In genomic region chr14:46950527-46951384, GRCm38 (mm10) we compare ENCODE assay signal across 12 mouse cellular contexts.
DNase-seq lines count a peak whose midpoint lies in the region; ATAC-seq lines count a peak whose summit lies in the region.
"Had no signal": no experiment of that assay in that cellular context is flagged by ENCODE, and none has a peak within 500 bp of the region (broad histone marks: within the 10 kb centered on the region; RNA-seq: fewer than 3 reads in every experiment).

No protein-coding gene starts in this region.

- no peak overlapping the region; the same call in 1 of the 2 replicates for H3K9ac ChIP-seq in heart, embryonic 12.5 days
- peak overlapping the region; percentile 45; the same call in 1 of the 2 replicates for H3K9ac ChIP-seq in heart, embryonic 16.5 days (ENCODE audit: low read length)
- H3K9ac ChIP-seq: liver, embryonic 13.5 days had no signal

- DNase-seq in cerebellum, adult 9-10 months: peak; percentile 26
- no peak for DNase-seq in cerebellum, adult 11 months
- no peak for DNase-seq in heart, adult 8-10 months (ENCODE audit: low spot score)
- peak; percentile 43 for DNase-seq in brain, adult 2 months (ENCODE audit: low read depth, low spot score)
- no peak for DNase-seq in left cerebral cortex, adult 9 months (ENCODE audit: low spot score in 2 of 2)
- no peak for DNase-seq in forebrain, embryonic 10.5 days (ENCODE audit: extremely low spot score, low spot score)
- DNase-seq: adrenal gland, adult 2 months; liver, embryonic 13.5 days; thymus, adult 18-20 months had no signal

- peaks cover 77% of the 10 kb centered on the region for H3K4me1 ChIP-seq in heart, embryonic 12.5 days (replicated peaks)
- H3K4me1 ChIP-seq in heart, embryonic 16.5 days (ENCODE audit: control insufficient read depth, insufficient read depth, low read length): peaks cover 57% of the 10 kb centered on the region
- peaks cover 31% of the 10 kb centered on the region for H3K4me1 ChIP-seq in forebrain, embryonic 10.5 days

- H3K4me2 ChIP-seq in heart, embryonic 12.5 days: peak overlapping the region; percentile 45
- H3K4me2 ChIP-seq in heart, embryonic 16.5 days (ENCODE audit: low read depth, low read length): peak overlapping the region; percentile 37
- H3K4me2 ChIP-seq: liver, embryonic 13.5 days had no signal

- no peaks in the 10 kb centered on the region for H3K27me3 ChIP-seq in heart, embryonic 12.5 days (replicated peaks)
- no peaks in the 10 kb centered on the region for H3K27me3 ChIP-seq in heart, embryonic 16.5 days (ENCODE audit: control insufficient read depth, insufficient read depth, low read length)
- H3K27me3 ChIP-seq in forebrain, embryonic 10.5 days (ENCODE audit: poor library complexity, severe bottlenecking): no peaks in the 10 kb centered on the region
- H3K27me3 ChIP-seq: liver, embryonic 13.5 days had no signal

- H3K9me3 ChIP-seq in heart, embryonic 12.5 days (replicated peaks): no peaks in the 10 kb centered on the region
- no peaks in the 10 kb centered on the region for H3K9me3 ChIP-seq in heart, embryonic 16.5 days (replicated peaks; ENCODE audit: control insufficient read depth, low read length)
- H3K9me3 ChIP-seq in forebrain, embryonic 10.5 days: no peaks in the 10 kb centered on the region
- H3K9me3 ChIP-seq: liver, embryonic 13.5 days had no signal

- H3K4me3 ChIP-seq in heart, embryonic 12.5 days: no peak overlapping the region
- H3K4me3 ChIP-seq in heart, embryonic 16.5 days (ENCODE audit: low read length): no peak overlapping the region
- H3K4me3 ChIP-seq in forebrain, embryonic 10.5 days: no peak overlapping the region
- H3K4me3 ChIP-seq: liver, embryonic 13.5 days had no signal

- 24% methylated on average over 11 of the region's 11 CpGs for WGBS in heart, embryonic 12.5 days
- 21% methylated on average over 11 of the region's 11 CpGs for WGBS in heart, embryonic 16.5 days
- 72% methylated on average over 11 of the region's 11 CpGs for WGBS in forebrain, embryonic 10.5 days

- H3K36me3 ChIP-seq in heart, embryonic 12.5 days: no peaks in the 10 kb centered on the region
- H3K36me3 ChIP-seq in heart, embryonic 16.5 days (ENCODE audit: control insufficient read depth, insufficient read depth): no peaks in the 10 kb centered on the region
- no peaks in the 10 kb centered on the region for H3K36me3 ChIP-seq in forebrain, embryonic 10.5 days (replicated peaks)
- H3K36me3 ChIP-seq: liver, embryonic 13.5 days had no signal

- peak overlapping the region; percentile 87 for H3K27ac ChIP-seq in heart, embryonic 12.5 days (ENCODE audit: poor library complexity, severe bottlenecking)
- peak overlapping the region; percentile 74 for H3K27ac ChIP-seq in heart, embryonic 16.5 days (ENCODE audit: low read length)
- H3K27ac ChIP-seq in forebrain, embryonic 10.5 days: no peak overlapping the region
- H3K27ac ChIP-seq: liver, embryonic 13.5 days; macrophage had no signal

- peak; percentile 40; the same call in 1 of the 2 replicates for ATAC-seq in heart, embryonic 12.5 days (ENCODE audit: insufficient number of reproducible peaks, low FRiP score)
- ATAC-seq in heart, embryonic 16.5 days (replicated peaks; ENCODE audit: extremely low read depth, insufficient read depth, low FRiP score): peak; percentile 50

Comparison
In these comparisons a context has a peak if more than half of its experiments do, and no peak if none do; other contexts are left out.
1. DNase-seq: peak in cerebellum, adult 9-10 months (single experiment) and brain, adult 2 months (single experiment); none in cerebellum, adult 11 months (single experiment), heart, adult 8-10 months (single experiment), left cerebral cortex, adult 9 months (0 of 2) and forebrain, embryonic 10.5 days (single experiment).